Mouse (Mus musculus) MEL (cell line): Measurements from ENCODE around the gene Slc44a1. TPM values are rescaled to one million over a fixed set of nuclear protein-coding genes. Genes with fewer than 3 reads are reported as not detected.

Source experiments
- DNase-seq: peaks from one replicate; pipeline ENCODE4 v3.0.0; 2011; ENCODE audit warnings: low read depth, low spot score
- H3K27ac ChIP-seq: 2 replicates; pipeline ENCODE4 v1.5.1; 2012; ENCODE audit warnings: low read depth, mild to moderate bottlenecking, control low read depth, low read length, moderate library complexity; ENCODE audit not compliant: control insufficient read depth
- H3K27me3 ChIP-seq, 2 experiments: fragments of 150-350 bp in 1 of 2; sonication (generic) in 1 of 2; 2 replicates each; pipeline ENCODE4 v1.6.1; 2012; ENCODE audit warnings: low read length in 2 of 2, mild to moderate bottlenecking in 2 of 2, improper control_type of control experiment in 1 of 2, moderate library complexity in 1 of 2; ENCODE audit not compliant: insufficient read depth in 2 of 2, control insufficient read depth in 1 of 2
- H3K36me3 ChIP-seq, 2 experiments: 2 replicates each; pipeline ENCODE4 v1.6.1; 2012 to 2014; ENCODE audit warnings: low read length in 2 of 2, improper control_type of control experiment in 1 of 2, inconsistent platforms in 1 of 2, mild to moderate bottlenecking in 1 of 2; ENCODE audit not compliant: insufficient read depth in 2 of 2, control insufficient read depth in 1 of 2
- H3K4me1 ChIP-seq, 2 experiments: fragments of 150-350 bp in 1 of 2; sonication (generic) in 1 of 2; 2 replicates each; pipeline ENCODE4 v1.6.1; 2012; ENCODE audit warnings: low read length in 2 of 2, improper control_type of control experiment in 1 of 2, mild to moderate bottlenecking in 1 of 2; ENCODE audit not compliant: insufficient read depth in 2 of 2, control insufficient read depth in 1 of 2
- H3K4me3 ChIP-seq, 2 experiments: fragments of 150-350 bp in 1 of 2; sonication (generic) in 1 of 2; 2 replicates each; pipeline ENCODE4 v1.5.1; 2012; ENCODE audit warnings: low read depth in 2 of 2, low read length in 2 of 2, mild to moderate bottlenecking in 2 of 2, moderate library complexity in 2 of 2, control low read depth in 1 of 2, improper control_type of control experiment in 1 of 2; ENCODE audit not compliant: control insufficient read depth in 1 of 2, insufficient read depth in 1 of 2
- H3K79me2 ChIP-seq: 2 replicates; pipeline ENCODE4 v1.6.1; 2012; ENCODE audit warnings: mild to moderate bottlenecking, low read length, moderate library complexity; ENCODE audit not compliant: control insufficient read depth, poor library complexity, insufficient read depth
- H3K9ac ChIP-seq: 2 replicates; pipeline ENCODE4 v1.6.1; 2012; ENCODE audit warnings: low read depth, mild to moderate bottlenecking, control low read depth, low read length, moderate library complexity; ENCODE audit not compliant: control insufficient read depth, poor library complexity, severe bottlenecking
- H3K9me3 ChIP-seq: fragments of 150-350 bp; sonication (generic); replicated peaks from 2 replicates; pipeline ENCODE4 v1.6.1; 2012; ENCODE audit warnings: mild to moderate bottlenecking, low read length, improper control_type of control experiment, moderate library complexity; ENCODE audit not compliant: insufficient read depth
- BHLHE40 ChIP-seq: IDR thresholded peaks from 2 replicates; pipeline ENCODE4 v1.6.1; 2012; ENCODE audit warnings: low read depth, mild to moderate bottlenecking, inconsistent platforms, low read length, improper control_type of control experiment, borderline replicate concordance
- CHD1 ChIP-seq: IDR thresholded peaks from 2 replicates; pipeline ENCODE4 v1.6.1; 2012; ENCODE audit warnings: low read depth, mild to moderate bottlenecking, inconsistent platforms, low read length, improper control_type of control experiment
- CTCF ChIP-seq, 3 experiments: IDR thresholded peaks in 2 of 3; conservative IDR thresholded peaks in 1 of 3; 2 replicates each; pipeline ENCODE4 v1.5.1; 2011 to 2012; ENCODE audit warnings: low read length in 3 of 3, low read depth in 2 of 3, mild to moderate bottlenecking in 2 of 3, improper control_type of control experiment in 1 of 3, inconsistent platforms in 1 of 3, mixed read lengths in 1 of 3, moderate library complexity in 1 of 3; ENCODE audit not compliant: control insufficient read depth in 1 of 3, insufficient read depth in 1 of 3, poor library complexity in 1 of 3, severe bottlenecking in 1 of 3
- E2F4 ChIP-seq: IDR thresholded peaks from 2 replicates; pipeline ENCODE4 v1.6.1; 2011; ENCODE audit warnings: low read depth, low read length, improper control_type of control experiment, borderline replicate concordance
- ELF1 ChIP-seq: IDR thresholded peaks from 2 replicates; pipeline ENCODE4 v1.6.1; 2014; ENCODE audit warnings: low read depth, mild to moderate bottlenecking, inconsistent platforms, low read length, improper control_type of control experiment, moderate library complexity
- GABPA ChIP-seq: IDR thresholded peaks from 2 replicates; pipeline ENCODE4 v1.6.1; 2012; ENCODE audit warnings: low read depth, mild to moderate bottlenecking, inconsistent platforms, low read length, improper control_type of control experiment, moderate library complexity
- GATA1 ChIP-seq: IDR thresholded peaks from 2 replicates; pipeline ENCODE4 v1.6.1; 2011; ENCODE audit warnings: low read depth, low read length, improper control_type of control experiment
- JUND ChIP-seq: IDR thresholded peaks from 2 replicates; pipeline ENCODE4 v1.6.1; 2011; ENCODE audit warnings: low read depth, mild to moderate bottlenecking, improper control_type of control experiment, low read length
- MAFK ChIP-seq: IDR thresholded peaks from 2 replicates; pipeline ENCODE4 v1.6.1; 2011; ENCODE audit warnings: low read depth, mild to moderate bottlenecking, low read length, improper control_type of control experiment, borderline replicate concordance
- MYB ChIP-seq: IDR thresholded peaks from 2 replicates; pipeline ENCODE4 v1.6.1; 2011; ENCODE audit warnings: mild to moderate bottlenecking, low read depth, low read length, improper control_type of control experiment
- NRF1 ChIP-seq: IDR thresholded peaks from 2 replicates; pipeline ENCODE4 v1.6.1; 2014; ENCODE audit warnings: low read depth, mild to moderate bottlenecking, inconsistent platforms, low read length, improper control_type of control experiment, moderate library complexity; ENCODE audit not compliant: poor library complexity, insufficient read depth, severe bottlenecking
- POLR2A ChIP-seq, 2 experiments: IDR thresholded peaks; 2 replicates each; pipeline ENCODE4 v1.6.1; 2011 to 2012; ENCODE audit warnings: low read length in 2 of 2, mild to moderate bottlenecking in 2 of 2, control low read depth in 1 of 2, improper control_type of control experiment in 1 of 2, low read depth in 1 of 2, moderate library complexity in 1 of 2; ENCODE audit not compliant: control insufficient read depth in 1 of 2, insufficient read depth in 1 of 2, poor library complexity in 1 of 2
- POLR2AphosphoS2 ChIP-seq: IDR thresholded peaks from 2 replicates; pipeline ENCODE4 v1.6.1; 2011; ENCODE audit warnings: low read length, improper control_type of control experiment
- POLR2AphosphoS5 ChIP-seq: IDR thresholded peaks from 2 replicates; pipeline ENCODE4 v1.6.1; 2012; ENCODE audit warnings: low read depth, borderline replicate concordance, mild to moderate bottlenecking, inconsistent platforms, low read length, moderate library complexity, mixed read lengths
- RAD21 ChIP-seq: IDR thresholded peaks from 2 replicates; pipeline ENCODE4 v1.6.1; 2011; ENCODE audit warnings: mild to moderate bottlenecking, low read depth, low read length, improper control_type of control experiment
- RCOR1 ChIP-seq: IDR thresholded peaks from 2 replicates; pipeline ENCODE4 v1.6.1; 2012; ENCODE audit warnings: low read depth, mild to moderate bottlenecking, inconsistent platforms, low read length, improper control_type of control experiment
- SIN3A ChIP-seq: IDR thresholded peaks from 2 replicates; pipeline ENCODE4 v1.6.1; 2012; ENCODE audit warnings: low read length, improper control_type of control experiment, inconsistent platforms
- SMC3 ChIP-seq: IDR thresholded peaks from 2 replicates; pipeline ENCODE4 v1.6.1; 2011; ENCODE audit warnings: low read depth, low read length, improper control_type of control experiment
- TCF12 ChIP-seq: IDR thresholded peaks from 2 replicates; pipeline ENCODE4 v1.6.1; 2014; ENCODE audit warnings: low read depth, mild to moderate bottlenecking, inconsistent platforms, low read length, improper control_type of control experiment, moderate library complexity
- USF2 ChIP-seq, 2 experiments: IDR thresholded peaks; 2 replicates each; pipeline ENCODE4 v1.6.1; 2011 to 2012; ENCODE audit warnings: improper control_type of control experiment in 2 of 2, low read length in 2 of 2, borderline replicate concordance in 1 of 2, inconsistent platforms in 1 of 2, low read depth in 1 of 2, mild to moderate bottlenecking in 1 of 2; ENCODE audit not compliant: insufficient read depth in 1 of 2
- ZC3H11A ChIP-seq: IDR thresholded peaks from 2 replicates; pipeline ENCODE4 v1.6.1; 2012; ENCODE audit warnings: low read depth, mild to moderate bottlenecking, inconsistent platforms, low read length, improper control_type of control experiment
- ZMIZ1 ChIP-seq: IDR thresholded peaks from 2 replicates; pipeline ENCODE4 v1.6.1; 2012; ENCODE audit warnings: low read depth, mild to moderate bottlenecking, inconsistent platforms, low read length, improper control_type of control experiment, moderate library complexity
- polyA plus RNA-seq, 2 experiments: library from polyadenylated mRNA; stranded (reverse) in 1 of 2; unstranded in 1 of 2; fragments of >175 nt in 1 of 2; fragments of >200 nt in 1 of 2; gene quantifications; 2 replicates each; pipeline versions ENCODE4 v1.2.1 to v1.2.4; 2012; ENCODE audit warnings: low replicate concordance in 2 of 2, low read depth in 1 of 2; ENCODE audit not compliant: insufficient read length in 2 of 2, insufficient read depth in 1 of 2, missing spikeins in 1 of 2
- total RNA-seq: library from RNA; depleted of rRNA; stranded (reverse); fragments of 300-350 nt; gene quantifications from 2 replicates; pipeline ENCODE4 v1.2.3, GENCODE M21; 2012

Slc44a1 gene
- total and polyA plus RNA-seq, 3 experiments, result 9.6 to 10.6 TPM; not detected in 1

GRCm38 (mm10) chr4:53630963-53631315 is 190.7 kb downstream of the Slc44a1 start:
- Histone ChIP-seq H3K4me1 (no peaks in the 10 kb centered on the region), H3K9ac (no peak overlapping the region), H3K27ac (no peak overlapping the region), H3K79me2 (no peaks in the 10 kb centered on the region), H3K36me3 (no peaks in the 10 kb centered on the region), H3K4me3 (no peak overlapping the region), H3K27me3 (peaks cover 0 to 3% of the 10 kb centered on the region in 2 experiments; a peak in 2 of 4 replicates), H3K9me3 (no peaks in the 10 kb centered on the region)
- TF ChIP-seq POLR2A (IDR thresholded peaks at IDR 0.05; ENCODE audit: control insufficient read depth in 1 of 2, insufficient read depth in 1 of 2, low read depth in 1 of 2, low read length in 2 of 2, poor library complexity in 1 of 2) (no peak), SIN3A (no peak), TCF12 (no peak), USF2 (IDR thresholded peaks at IDR 0.05; ENCODE audit: borderline replicate concordance in 1 of 2, insufficient read depth in 1 of 2, low read depth in 1 of 2, low read length in 2 of 2) (no peak), POLR2AphosphoS2 (no peak), MAFK (no peak), ZMIZ1 (no peak), RCOR1 (no peak), CHD1 (no peak), BHLHE40 (no peak), JUND (no peak), RAD21 (no peak), GABPA (no peak), ELF1 (no peak), ZC3H11A (no peak), E2F4 (no peak), POLR2AphosphoS5 (no peak), NRF1 (no peak), MYB (no peak)
- DNase-seq, result no peak

GRCm38 (mm10) chr4:53631316-53632010 is 191.2 kb downstream of the Slc44a1 start, which contains the start of gene Fsd1l:
TSS of gene Fsd1l (plus strand) at chr4:53631471.
- H3K4me3 ChIP-seq, result no peak within 1 kb of the TSS
- DNase-seq, result no peak

More at GRCm38 (mm10) chr4:53631316-53632010, 191.2 kb downstream of the Slc44a1 start, which contains the start of gene Fsd1l:
- no peak within 1 kb of the TSS for H3K9ac ChIP-seq
- H3K27me3 ChIP-seq, result peaks cover 0 to 3% of the 10 kb centered on the region in 2 experiments; a peak in 2 of 4 replicates
- TF ChIP-seq CTCF (IDR thresholded peaks at IDR 0.05 in 2 of 3, conservative IDR thresholded peaks at IDR 0.05 in 1 of 3; ENCODE audit: control insufficient read depth in 1 of 3, insufficient read depth in 1 of 3, low read depth in 2 of 3, low read length in 3 of 3, poor library complexity in 1 of 3, severe bottlenecking in 1 of 3), result no peak
- no peak for TF ChIP-seq RAD21
- no peak for TF ChIP-seq SIN3A
- no peak for TF ChIP-seq SMC3
- no peak for TF ChIP-seq JUND
- no peak for TF ChIP-seq E2F4
- no peak for TF ChIP-seq GATA1
- TF ChIP-seq POLR2AphosphoS5, result no peak
- no peaks in the 10 kb centered on the region for H3K36me3 ChIP-seq
- H3K9me3 ChIP-seq, result no peaks in the 10 kb centered on the region
- H3K4me1 ChIP-seq, result no peaks in the 10 kb centered on the region
- no peaks in the 10 kb centered on the region for H3K79me2 ChIP-seq
- no peak within 1 kb of the TSS for H3K27ac ChIP-seq
